Mouse (Mus musculus) layer of hippocampus, adult 18-20 months (tissue): ENCODE measurements at regions not wholly inside any gene's neighbourhood (a gene's known extent, or its start where the extent isn't known, plus 50 kb on each side); places are given as distances from the start of the nearest gene placed in this dataset.

Source experiments
- DNase-seq, 2 experiments: peaks; one replicate each; pipeline ENCODE4 v3.0.0; 2022; ENCODE audit warnings: low spot score in 2 of 2

DNA sequence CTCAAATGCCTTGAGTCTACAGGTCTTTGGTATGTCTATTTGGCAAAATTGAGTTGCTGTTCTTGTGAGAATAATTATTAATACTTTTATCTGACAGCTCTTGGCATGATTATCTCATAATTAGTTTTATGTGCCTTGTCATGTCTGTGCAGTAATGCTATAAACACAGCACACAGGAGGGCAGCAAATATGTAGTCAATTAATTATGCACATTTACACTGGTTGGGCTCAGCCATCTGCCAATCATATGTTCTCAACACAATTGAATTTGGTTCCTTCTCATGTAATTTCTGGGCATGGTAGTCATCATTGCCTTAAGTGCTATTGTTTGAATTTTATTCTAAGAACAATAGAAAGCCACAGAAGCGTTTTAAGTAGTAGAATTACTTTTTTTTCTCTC, 1650.7 kb upstream of the Tenm2 start:
- DNase-seq = no peak

DNA sequence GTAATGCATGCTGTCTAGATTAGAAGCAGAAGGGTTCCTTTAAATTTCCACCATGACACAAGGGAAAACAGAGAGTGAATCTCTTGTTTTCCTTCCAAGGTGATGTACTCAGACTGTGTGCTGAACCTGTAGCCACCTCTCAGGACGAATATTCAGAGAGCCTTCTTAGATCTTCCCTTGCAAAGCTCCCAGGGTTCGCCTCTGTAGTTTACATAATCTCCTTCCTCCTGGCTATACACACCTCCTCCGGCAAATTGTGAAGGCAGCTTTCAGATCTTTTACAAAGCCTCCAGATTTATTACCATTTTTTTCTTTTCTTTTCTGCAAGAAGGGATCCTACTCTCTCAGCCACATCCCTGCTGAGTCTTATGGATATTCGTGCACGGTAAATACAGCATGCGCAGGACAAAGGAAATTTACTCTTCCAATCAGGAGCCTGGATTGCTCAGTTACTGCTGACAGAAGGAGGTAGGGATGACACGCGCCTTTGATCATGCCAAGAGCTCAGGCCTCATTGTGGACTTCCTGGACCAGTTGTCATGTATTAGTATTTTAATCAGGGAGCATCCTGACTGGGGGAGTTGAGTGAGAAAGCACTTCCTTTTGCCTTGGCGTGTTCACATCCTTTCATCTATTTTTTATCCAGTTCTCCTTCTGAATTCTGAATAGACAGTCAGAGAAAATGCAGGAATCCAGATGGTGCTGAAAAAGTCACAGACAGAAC, 1626.0 kb upstream of the Tenm2 start:
- DNase-seq = peak; percentile 64 to 84

DNA sequence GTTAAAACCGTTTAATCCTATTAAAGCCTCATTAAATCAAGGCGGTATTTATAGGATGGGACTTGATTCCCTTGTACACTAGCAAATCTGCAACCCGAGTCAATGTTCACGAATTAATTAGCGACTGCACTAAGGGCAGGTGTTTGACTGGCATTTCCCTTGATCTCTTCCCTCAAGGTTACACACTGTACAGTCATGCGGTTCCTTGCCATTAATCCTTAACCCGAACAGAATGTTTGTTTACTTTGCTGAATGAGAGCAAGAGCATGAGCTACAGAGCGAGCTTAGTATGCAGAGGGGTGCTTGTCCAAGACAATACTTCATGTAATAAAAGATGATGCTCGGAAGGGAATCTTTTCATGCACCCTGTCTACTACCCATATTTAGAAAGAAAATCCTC, 1620.9 kb upstream of the Tenm2 start:
- DNase-seq = no peak

DNA sequence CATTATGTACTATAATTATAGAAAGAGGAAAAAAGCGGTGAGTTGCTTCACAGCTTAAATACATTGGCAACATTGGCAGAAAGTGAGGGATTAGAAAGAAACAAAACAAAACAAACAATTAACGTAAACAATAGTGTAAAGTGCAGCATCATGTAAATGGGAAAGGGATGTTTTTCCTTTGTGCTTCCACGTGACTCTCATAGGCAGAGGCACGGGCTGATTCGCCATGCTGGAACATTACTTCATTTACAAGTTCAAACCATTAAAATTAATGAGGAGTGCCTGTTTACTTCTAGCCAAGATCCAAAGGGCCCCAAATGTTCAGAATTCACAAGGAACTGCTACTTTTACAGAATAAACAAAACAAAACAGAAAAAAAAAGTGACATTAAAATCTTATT, 1593.4 kb upstream of the Tenm2 start:
- DNase-seq = no peak

DNA sequence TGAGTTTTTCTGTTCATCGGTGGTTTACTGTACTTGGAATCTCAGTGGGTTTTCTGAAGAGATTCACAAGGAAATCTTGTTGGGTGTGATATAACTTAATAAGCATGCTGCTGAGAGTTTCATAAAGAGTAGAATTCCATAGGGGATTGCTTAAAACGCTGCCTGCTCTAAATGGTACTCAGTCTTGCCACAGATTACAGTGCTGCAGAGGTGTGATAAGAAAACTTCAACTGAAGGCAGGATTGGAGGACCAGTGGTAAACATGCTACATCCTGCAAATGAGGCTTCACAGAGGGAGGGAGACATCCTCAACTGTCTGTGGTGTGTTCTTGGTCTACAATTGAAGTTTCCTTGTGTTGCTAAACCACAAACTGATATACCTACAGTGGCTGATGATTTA, 1592.6 kb upstream of the Tenm2 start:
- DNase-seq = no peak

DNA sequence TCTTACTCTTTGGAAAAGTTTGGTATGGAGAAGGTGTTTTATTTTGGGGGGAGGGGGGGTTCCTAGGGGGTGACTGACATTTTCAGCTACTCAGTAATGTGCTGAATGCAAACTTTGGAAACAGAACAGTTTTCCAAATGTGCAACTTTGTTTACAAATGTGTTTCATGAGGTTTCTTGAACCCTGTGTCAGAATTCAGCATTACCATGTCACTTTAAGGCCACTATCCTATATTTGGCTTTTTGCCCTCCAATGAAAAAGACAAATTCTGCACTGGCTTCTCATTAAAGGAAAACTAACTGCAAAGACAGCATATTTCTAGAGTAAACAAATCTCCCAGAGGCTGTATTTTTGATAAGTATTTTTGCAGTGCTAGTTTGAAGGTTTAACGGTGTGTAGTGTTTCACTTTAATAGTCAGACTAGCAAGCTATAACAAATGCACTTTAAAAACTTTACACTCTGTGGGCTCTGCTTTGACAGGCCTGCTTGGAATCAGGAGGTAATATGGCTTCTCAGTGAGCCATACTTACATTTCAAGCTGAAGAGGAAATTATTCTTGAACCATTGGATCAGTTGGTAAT, 1589.5 kb upstream of the Tenm2 start:
- no peak for DNase-seq

DNA sequence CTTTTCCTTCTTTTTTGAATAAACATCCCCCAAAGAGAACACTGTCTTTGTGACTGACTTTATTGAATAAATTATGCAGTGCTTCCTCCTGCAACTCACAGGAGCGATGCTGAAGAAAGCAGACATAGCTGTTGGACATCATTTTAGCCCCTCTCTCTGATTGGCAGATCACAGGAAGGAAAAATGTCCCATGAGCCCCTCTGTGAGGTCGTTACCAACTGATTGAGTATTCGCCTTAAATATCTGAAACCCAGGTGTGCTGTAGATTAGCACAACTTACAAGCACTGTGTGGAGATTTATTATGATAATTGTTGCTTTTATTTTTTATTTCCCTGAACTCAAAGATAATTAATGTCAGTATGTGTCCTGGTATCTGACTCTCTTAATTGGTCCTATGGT, 1582.4 kb upstream of the Tenm2 start:
- no peak for DNase-seq

DNA sequence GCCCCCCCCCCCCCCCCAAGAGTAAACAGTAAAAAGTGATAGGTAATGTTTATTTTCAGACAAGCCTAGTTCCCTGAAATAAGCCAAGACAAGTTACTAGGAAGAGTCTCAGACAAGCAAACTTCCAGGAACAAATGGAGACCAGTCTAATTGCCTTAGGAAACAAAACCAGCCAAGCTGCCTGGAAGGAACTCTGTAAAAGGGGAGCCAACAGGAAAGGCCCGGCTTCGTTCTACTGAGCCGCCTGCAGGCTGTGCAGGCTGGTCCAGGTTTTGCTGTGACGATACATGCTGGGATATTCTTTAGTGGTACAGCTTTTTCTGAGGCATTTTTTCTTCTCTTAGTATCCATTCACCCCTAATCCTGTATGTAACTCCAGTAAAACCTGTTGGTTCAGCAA, 1547.8 kb upstream of the Tenm2 start:
- no peak for DNase-seq

DNA sequence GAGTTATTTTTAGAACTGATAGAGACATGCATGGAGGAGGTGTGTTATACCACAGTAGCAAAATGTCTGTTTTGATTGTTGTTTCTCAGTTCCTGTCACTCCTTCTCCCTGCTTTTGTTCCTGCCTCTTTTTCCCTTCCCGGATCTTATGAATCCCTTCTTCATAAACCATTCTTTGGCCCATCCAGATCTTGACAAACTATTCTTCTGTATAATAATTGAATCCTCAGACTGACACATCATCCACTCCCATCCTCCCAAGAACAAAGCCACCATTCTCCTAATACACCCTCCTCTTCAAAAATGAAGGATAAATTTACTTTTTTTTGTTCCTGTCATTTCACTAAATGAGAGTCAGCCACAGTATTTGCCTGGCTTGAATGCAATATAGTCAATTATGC, 1543.8 kb upstream of the Tenm2 start:
- no peak for DNase-seq

DNA sequence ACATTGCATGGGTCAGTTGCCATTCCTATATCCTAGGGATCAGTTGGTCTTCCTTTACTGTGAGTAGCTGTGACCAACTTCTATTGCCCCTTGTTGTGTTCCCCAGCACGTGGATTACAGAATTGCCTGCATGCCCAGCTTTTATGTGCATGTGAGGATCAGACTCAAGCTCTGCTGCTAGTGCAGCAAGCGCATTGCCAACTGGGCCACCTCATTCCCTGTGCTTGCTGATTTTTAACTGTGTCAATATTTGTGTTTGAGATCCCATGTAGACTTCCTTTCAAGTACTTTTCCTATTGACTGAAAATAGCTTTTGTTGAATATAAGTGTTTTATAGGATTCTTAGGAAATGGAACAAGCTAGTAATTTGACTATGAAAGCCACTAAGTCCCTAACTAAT, 1526.5 kb upstream of the Tenm2 start:
- DNase-seq = no peak

DNA sequence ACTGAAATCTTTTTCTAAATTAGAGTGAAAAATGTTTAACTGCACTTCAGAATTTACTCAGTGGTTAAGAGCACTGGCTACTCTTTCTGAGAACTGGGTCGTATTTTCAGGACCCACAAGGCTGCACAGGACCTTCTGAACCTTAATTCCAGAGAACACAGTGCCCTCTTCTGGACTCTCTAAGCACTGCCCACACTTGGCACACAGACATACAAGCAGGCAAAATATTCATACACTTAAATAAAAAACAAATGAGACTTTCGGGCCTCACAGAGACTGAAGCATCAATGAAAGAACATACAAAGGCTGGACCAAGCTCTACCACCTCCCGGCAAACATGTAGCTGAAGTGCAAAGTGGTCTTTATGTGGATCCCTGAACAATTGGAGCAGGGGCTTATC, 1511.8 kb upstream of the Tenm2 start:
- DNase-seq = peak in 1 of 2 experiments; percentile 53

DNA sequence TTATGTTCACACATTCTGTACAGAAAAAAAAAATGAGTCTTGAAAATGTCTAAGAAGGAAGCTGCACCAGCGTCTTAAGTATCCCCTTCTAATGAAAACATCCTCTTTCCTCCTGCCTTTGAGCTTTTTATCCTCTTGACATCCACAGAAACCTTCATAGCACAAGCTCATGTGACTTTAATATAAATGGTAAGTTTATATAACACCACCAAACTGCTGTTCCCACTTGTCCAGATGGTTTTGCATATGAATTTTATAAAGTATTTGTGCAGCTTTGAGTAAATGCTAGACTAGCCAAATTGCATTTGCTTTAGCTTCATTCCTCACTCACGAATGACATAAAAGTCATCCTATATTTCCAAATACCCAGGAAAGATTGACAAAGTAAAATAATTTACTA, 1493.3 kb upstream of the Tenm2 start:
- DNase-seq = peak in 1 of 2 experiments; percentile 24

DNA sequence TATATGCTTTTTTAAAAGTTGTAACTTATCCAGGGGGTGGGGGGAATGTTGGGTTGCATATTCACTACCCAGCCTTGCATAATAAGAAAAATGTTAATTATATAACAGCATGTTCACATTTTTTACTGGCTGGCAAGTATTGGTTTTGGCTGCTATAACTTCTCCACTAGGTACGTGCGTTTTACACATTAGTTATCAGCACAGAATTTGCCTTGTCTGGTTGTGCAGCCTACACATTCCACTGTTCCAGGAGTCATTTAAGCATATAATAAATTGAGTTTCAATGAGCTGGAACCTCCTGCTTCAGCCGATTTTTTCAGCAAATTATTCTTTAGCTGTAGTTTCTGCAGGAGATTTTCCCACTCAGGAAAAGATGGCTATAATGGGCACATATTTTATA, 1479.9 kb upstream of the Tenm2 start:
- peak; percentile 8 to 54 for DNase-seq

DNA sequence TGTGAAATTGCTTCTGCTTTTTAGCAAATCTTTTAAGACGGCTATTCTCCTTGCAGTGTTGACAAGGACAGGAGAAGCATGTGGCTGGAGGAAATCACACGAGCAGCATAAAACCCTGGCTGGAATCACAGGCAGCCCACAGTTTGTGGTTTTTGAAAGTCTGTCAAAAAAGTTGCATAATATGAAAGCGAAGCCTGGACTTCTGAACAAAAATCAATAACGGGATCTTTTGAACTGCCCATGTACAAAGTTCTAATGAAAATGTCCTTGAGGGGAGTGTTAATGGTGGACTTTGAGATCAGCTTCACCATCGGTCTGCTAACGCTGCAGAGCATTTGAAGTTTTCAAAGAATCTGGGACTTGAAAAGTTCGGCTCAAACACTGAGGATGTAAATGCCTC, 1445.5 kb upstream of the Tenm2 start:
- DNase-seq = no peak

DNA sequence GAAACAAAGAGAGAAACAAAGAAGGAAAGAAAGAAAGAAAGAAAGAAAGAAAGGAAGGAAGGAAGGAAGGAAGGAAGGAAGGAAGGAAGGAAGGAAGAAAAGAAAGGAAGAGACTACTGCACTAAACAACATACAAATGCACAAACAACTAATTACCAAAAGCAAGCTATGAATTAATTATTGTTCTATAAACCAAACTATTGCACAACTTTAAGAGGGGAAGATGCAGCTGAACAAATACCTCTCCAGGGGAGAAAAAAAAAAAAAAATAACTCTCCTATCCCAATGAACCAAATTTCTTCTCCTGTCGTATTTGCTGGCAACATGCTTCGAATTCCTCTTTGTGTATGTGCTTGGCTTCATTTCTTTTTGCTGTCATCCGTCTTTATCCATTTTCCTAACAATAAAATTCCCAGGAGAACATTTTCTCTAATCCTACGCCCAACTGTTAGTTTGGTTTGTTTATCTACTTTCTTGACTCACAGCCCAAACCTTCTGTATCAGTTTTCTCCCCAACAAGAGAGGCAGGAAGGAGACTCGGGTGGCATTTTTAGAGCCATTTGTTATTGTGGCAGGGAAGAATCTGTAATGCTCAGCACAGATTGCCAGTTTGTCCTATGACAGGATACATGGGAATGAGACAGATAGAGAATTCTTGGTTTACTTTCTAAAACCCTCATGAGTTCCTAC, 1437.7 kb upstream of the Tenm2 start:
- DNase-seq = peak; percentile 58 to 77
